Mouse (Mus musculus): Measurements from ENCODE around the gene Sun2.

The Sun2 gene

DNA sequence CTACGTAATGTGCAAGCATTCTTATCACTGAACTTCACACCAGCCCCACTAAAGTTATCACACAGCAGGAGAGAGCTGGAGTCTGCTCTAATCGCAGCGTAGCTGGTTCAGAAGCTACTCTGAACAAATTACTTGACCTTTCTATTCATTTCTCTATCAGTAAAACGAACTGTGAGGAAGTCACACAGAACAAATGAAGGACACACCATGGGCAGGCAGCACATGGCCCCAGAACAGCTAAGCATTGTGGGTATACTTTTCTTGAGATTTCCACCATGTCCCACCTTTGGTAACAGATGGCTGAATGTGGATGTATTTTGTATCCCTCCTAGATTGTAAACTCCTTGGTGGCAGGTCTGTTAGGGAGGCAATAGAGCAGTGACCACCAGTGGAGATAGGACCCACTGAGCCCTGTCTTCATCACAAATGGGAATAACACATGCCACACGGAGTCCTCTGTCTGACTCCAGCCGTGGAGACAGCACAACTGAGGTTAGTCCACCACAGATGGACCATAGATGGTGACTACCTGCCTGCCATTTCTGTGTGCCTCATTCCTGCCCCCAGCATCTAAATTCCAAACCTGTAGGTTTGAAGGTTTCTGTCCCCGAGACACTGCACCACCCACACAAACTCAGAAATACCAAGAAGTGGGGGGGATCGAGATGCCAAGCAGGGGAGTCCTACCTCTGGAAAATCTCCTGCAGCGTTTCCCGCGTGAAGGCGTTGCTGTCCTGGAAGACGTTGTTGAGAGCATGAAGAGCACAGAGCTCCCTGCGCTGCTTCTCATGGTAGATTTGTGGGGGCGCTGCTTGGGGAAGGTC is 56.1 kb downstream of the Sun2 start:
- no peak for DNase-seq (ENCODE audit: low spot score)

DNA sequence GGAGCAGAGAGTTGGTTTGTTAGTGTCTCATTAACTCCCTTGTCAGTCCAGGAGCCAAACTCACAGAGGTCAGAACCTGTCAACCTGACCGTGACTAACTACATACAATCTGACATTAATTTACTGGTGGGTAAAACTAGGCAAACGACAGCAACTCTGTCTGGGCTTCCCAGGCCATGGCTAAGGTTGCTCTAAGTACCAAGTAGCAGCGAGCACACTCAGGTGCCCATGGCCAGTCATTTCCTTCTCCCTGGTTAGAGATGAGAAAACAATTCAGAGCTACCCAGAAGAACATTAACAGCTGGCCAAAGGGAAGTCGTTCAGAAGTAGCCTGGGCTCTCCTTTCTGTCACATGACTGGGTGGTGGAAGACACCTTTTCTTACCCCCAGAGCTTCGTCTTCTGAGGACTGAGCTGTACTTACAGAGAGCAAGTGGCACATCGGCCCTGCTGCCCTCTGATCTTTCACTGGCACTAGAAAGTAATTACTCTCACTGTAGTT is 57.1 kb downstream of the Sun2 start:
- no peak for DNase-seq (ENCODE audit: low spot score)

DNA sequence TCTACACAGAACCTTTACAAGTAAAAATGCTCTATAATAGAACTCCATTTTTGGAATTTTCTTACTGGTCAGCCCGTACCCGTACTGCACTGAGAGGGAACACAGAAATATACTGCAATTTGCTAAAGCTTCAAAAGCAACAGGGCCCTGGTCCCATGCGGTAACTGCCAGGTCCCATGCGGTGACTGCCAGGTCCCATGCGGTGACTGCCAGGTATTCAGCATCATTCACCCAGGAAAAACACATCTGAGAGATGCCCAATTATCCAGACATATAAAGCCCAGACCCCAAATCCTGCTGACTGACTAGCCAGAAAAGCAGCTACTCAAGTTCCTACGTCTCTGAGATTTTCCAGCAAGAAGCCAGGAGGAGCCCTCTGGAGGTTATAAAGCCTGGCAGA is 57.7 kb downstream of the Sun2 start:
- DNase-seq (ENCODE audit: low spot score), result no peak

DNA sequence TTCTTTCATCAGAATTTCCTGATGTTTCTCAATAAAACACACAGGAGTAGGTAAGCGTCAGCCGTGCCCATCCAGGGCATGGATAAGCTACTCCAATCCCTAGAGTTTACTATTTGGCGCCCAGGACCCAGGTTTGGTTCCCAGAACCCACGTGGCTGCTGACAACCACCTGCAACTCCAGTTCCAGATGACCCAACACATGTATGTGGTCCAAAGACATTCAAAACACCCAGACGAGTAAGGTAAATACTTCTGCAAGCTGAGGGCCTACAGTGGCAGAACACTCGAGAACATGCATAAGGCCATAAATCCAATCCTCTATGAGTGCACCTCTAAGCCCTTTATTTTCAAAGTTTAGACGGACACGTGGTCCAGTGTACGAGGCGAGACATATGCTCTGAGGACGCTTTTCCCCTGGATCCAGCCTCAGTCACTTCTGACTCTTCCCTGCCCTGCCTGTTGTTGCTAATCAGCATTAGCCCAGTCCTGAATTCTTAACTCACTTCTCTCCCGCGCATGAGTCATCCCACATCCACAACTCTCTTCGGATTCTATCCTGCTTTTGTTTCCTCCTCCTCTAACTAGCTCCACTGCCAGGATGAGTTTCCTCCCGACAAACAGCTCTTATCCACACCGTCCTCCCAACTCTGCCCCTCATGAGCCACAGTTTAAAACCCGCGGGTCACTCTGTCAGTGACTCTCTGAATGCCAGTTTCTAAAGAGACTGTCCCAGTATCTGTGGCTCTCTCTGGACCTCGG is 58.5 kb downstream of the Sun2 start:
- DNase-seq (ENCODE audit: low spot score), result no peak

DNA sequence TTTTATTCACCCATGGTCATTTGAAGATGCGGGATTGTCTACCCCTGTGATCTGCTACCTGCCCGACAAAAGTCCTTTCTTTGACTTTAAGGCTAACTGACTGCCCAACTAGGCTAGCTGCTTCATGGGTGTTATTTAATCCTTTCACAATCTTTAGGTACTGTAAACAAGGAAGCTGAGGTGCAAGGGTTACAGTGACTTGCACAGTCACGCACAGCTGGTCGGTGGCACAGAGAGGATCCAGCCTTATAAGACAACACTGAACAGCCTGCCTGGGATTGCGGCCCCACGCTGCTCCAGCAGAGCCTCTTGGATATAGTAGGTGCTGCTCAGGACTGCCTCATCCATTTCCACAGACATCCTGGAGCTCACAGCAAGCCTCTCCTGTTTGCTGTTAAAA is 59.2 kb downstream of the Sun2 start:
- no peak for DNase-seq (ENCODE audit: low spot score)

DNA sequence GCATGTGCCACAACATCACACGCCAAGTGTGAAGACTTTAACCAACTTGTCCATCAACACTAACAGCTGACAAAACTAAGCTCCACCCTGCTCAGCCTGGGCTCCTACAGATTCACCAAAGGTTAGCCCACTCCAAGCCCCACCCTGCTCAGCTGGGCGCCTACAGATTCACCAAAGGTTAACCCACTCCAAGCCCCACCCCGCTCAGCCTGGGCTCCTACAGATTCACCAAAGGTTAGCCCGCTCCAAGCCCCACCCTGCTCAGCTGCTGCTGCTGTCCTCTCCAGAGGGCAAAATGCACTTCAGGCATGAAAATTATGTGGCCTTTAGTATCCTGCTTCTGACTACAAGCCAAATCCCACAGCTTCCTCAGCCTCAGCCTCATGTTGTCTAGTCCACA is 60.4 kb downstream of the Sun2 start:
- no peak for DNase-seq (ENCODE audit: low spot score)

DNA sequence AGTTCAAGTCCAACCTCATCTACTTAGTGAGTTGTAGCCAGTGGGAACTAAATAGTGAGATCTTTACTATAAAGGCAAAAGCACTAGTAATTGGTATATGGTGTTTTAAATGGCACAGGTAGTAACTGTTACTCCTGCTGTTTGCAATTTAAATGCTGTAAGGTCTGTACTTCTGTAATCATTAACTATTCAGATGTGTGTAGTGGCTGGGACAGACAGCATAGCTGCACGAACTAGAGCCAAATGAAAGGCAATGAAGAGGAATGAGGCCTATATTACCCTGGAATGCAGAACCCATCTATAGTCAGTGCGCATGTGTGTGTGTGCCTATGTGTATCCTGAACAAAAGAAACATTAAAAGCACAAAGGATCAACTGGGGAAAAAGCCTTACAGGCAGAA is 64.4 kb downstream of the Sun2 start:
- no peak for DNase-seq (ENCODE audit: low spot score)

Measured in ovary, postnatal 14 days (tissue).